Mouse (Mus musculus): ENCODE data around the gene Skiv2l.

DNA sequence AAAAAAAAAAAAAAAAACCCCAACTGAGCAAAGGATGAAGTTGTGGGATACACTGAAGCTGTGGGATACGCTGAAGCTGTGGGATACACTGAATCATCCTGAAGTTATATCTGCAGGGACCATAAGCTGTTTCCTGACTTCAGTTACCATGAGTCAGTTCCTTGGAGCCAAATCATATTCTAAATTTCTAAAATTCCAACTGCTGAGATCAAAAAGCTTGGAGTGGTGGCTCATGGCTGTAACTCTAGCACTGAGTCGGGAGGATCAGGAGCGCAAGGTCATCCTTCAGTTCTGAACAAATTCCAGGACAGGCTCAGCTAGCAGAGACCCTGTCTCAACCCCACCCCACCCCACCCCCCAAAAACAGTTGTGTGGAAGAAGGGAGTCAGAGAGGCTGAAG lies 35.6 kb upstream of the Skiv2l start:
- TF ChIP-seq CTCF (conservative IDR thresholded peaks at IDR 0.05; ENCODE audit: low read length) (no peak), POU5F1 (IDR thresholded peaks at IDR 0.05; ENCODE audit: borderline replicate concordance, low read length) (no peak), NANOG (IDR thresholded peaks at IDR 0.05; ENCODE audit: borderline replicate concordance, low read length) (no peak)
